Mouse (Mus musculus) embryonic facial prominence, embryonic 11.5 days (tissue): ENCODE results near the gene Mapk8ip2. TPM values are rescaled to one million over a fixed set of nuclear protein-coding genes. Genes with fewer than 3 reads are reported as not detected.
"Not testable (repeated sequence)": the region's sequence is repeated elsewhere in the genome, so short reads cannot be mapped to it uniquely, and the experiment has no call there.

ENCODE experiments used
- ATAC-seq: fragments of 200-750 bp; cut with Nextera tagmentation; replicated peaks from 2 replicates; pipeline ENCODE4 v1.8.0; 2017; ENCODE audit warnings: low read depth; ENCODE audit not compliant: insufficient number of reproducible peaks, low FRiP score, low TSS enrichment
- DNase-seq: peaks from one replicate; pipeline ENCODE4 v3.0.0-alpha.2; 2015; ENCODE audit warnings: low spot score
- H3K27ac ChIP-seq: fragments of 300-500 bp; sonication (generic); replicated peaks from 2 replicates; pipeline ENCODE4 v1.5.1; 2014; ENCODE audit warnings: mild to moderate bottlenecking, low read depth, low read length, control low read depth
- H3K27me3 ChIP-seq: fragments of 300-500 bp; sonication (generic); 2 replicates; pipeline ENCODE4 v1.6.1; 2014; ENCODE audit warnings: mild to moderate bottlenecking, low read length, moderate library complexity, mixed read lengths; ENCODE audit not compliant: control insufficient read depth, insufficient read depth
- H3K36me3 ChIP-seq: fragments of 300-500 bp; sonication (generic); replicated peaks from 2 replicates; pipeline ENCODE4 v1.6.1; 2014; ENCODE audit warnings: low read depth, mild to moderate bottlenecking, low read length, moderate library complexity, mixed read lengths; ENCODE audit not compliant: control insufficient read depth, insufficient read depth
- H3K4me1 ChIP-seq: fragments of 300-500 bp; sonication (generic); 2 replicates; pipeline ENCODE4 v1.6.1; 2014; ENCODE audit warnings: low read length, mixed read lengths; ENCODE audit not compliant: control insufficient read depth, insufficient read depth
- H3K4me2 ChIP-seq: fragments of 300-500 bp; sonication (generic); 2 replicates; pipeline ENCODE4 v1.6.1; 2014; ENCODE audit warnings: low read depth, mild to moderate bottlenecking, control low read depth, low read length, moderate library complexity
- H3K4me3 ChIP-seq: fragments of 300-500 bp; sonication (generic); 2 replicates; pipeline ENCODE4 v1.5.1; 2014; ENCODE audit warnings: low read depth, low read length, control low read depth
- H3K9ac ChIP-seq: fragments of 300-500 bp; sonication (generic); replicated peaks from 2 replicates; pipeline ENCODE4 v1.6.1; 2014; ENCODE audit warnings: mild to moderate bottlenecking, control low read depth, low read length
- H3K9me3 ChIP-seq: fragments of 300-500 bp; sonication (generic); replicated peaks from 2 replicates; pipeline ENCODE4 v1.6.1; 2016; ENCODE audit warnings: mild to moderate bottlenecking, low read length, inconsistent platforms, mixed read lengths; ENCODE audit not compliant: control insufficient read depth
- WGBS: fragments of 180-500 bp; shearing (Covaris S2); extraction: QIAGEN DNeasy Blood & Tissue Kit; methylation state at CpG from one replicate; pipeline ENCODE4 v1.1.7; 2014; 5-methylcytosine and 5-hydroxymethylcytosine counted together
- polyA plus RNA-seq: library from polyadenylated mRNA; unstranded; fragments of >200 nt; fragmentation: Nextera tagmentation; extraction: Ambion mirVana; gene quantifications from 2 replicates; pipeline ENCODE4 v1.2.1, GENCODE M21; 2014

Mapk8ip2 gene
- polyA plus RNA-seq, 1 experiment from 2014 or later: 5.4 TPM

- Histone ChIP-seq H3K27ac (no peak overlapping the region), H3K9me3 (no peaks in the 10 kb centered on the region), H3K9ac (no peak overlapping the region), H3K36me3 (0 out of 2 replicates have a peak, but pooled peaks cover 3% of the 10 kb centered on the region), H3K4me1 (no peaks in the 10 kb centered on the region), H3K4me3 (no peak overlapping the region), H3K4me2 (no peak overlapping the region), H3K27me3 (no peaks in the 10 kb centered on the region)
- DNase-seq (no peak), ATAC-seq (no peak)
- 85% methylated on average over 10 of the region's 10 CpGs for WGBS
These were observed 27.0 kb upstream of the Mapk8ip2 start for GRCm38 (mm10) chr15:89426716-89427115.

GRCm38 (mm10) chr15:89428136-89428790, 25.4 kb upstream of the Mapk8ip2 start:
- Histone ChIP-seq H3K36me3 (0 out of 2 replicates have a peak, but pooled peaks cover 3% of the 10 kb centered on the region), H3K4me2 (peak overlapping the region; percentile 93), H3K9me3 (no peaks in the 10 kb centered on the region), H3K4me3 (peak overlapping the region; percentile 75), H3K27ac (no peak overlapping the region), H3K4me1 (no peaks in the 10 kb centered on the region), H3K27me3 (no peaks in the 10 kb centered on the region), H3K9ac (peak overlapping the region; percentile 78)
- WGBS: 85% methylated on average over 19 of the region's 19 CpGs
- no peak for ATAC-seq
- no peak for DNase-seq

GRCm38 (mm10) chr15:89428821-89429351, 24.8 kb upstream of the Mapk8ip2 start:
- peak overlapping the region; percentile 78 for H3K9ac ChIP-seq
- 5% methylated on average over 22 of the region's 22 CpGs for WGBS
- H3K4me2 ChIP-seq: peak overlapping the region; percentile 93
- H3K4me1 ChIP-seq: no peaks in the 10 kb centered on the region
- peak overlapping the region; percentile 75 for H3K4me3 ChIP-seq
- no peaks in the 10 kb centered on the region for H3K27me3 ChIP-seq
- no peak overlapping the region for H3K27ac ChIP-seq
- ATAC-seq (peak; percentile 68), DNase-seq (no peak)
- H3K36me3 ChIP-seq: 0 out of 2 replicates have a peak, but pooled peaks cover 3% of the 10 kb centered on the region
- H3K9me3 ChIP-seq: no peaks in the 10 kb centered on the region

- peak; percentile 94 for DNase-seq
- Histone ChIP-seq H3K9me3 (no peaks in the 10 kb centered on the region), H3K4me3 (peak within 1 kb of the TSS; percentile 75), H3K27me3 (no peaks in the 10 kb centered on the region), H3K9ac (peak within 1 kb of the TSS; percentile 78), H3K4me1 (no peaks in the 10 kb centered on the region), H3K27ac (peak within 1 kb of the TSS; percentile 79), H3K4me2 (peak within 1 kb of the TSS; percentile 93), H3K36me3 (0 out of 2 replicates have a peak, but pooled peaks cover 3% of the 10 kb centered on the region)
- WGBS: under 1% methylated on average over 67 of the region's 70 CpGs
- ATAC-seq: peak; percentile 94
These were observed 24.1 kb upstream of the Mapk8ip2 start, which contains the start of the genes C730034F03Rik, Gm44502 and Chkb for GRCm38 (mm10) chr15:89429352-89430221. TSS of gene C730034F03Rik (plus strand) at chr15:89429589. TSS of gene Gm44502 (minus strand) at chr15:89429696. TSS of gene Chkb (minus strand) at chr15:89429908.

- ATAC-seq (no peak), DNase-seq (no peak)
- 43% methylated on average over 6 of the region's 6 CpGs for WGBS
- no peaks in the 10 kb centered on the region for H3K4me1 ChIP-seq
- no peak overlapping the region for H3K27ac ChIP-seq
- H3K36me3 ChIP-seq: 0 out of 2 replicates have a peak, but pooled peaks cover 3% of the 10 kb centered on the region
- peak overlapping the region; percentile 75 for H3K4me3 ChIP-seq
- H3K27me3 ChIP-seq: no peaks in the 10 kb centered on the region
- H3K9me3 ChIP-seq: no peaks in the 10 kb centered on the region
- H3K4me2 ChIP-seq: peak overlapping the region; percentile 93
- H3K9ac ChIP-seq: peak overlapping the region; percentile 78
These were observed 23.4 kb upstream of the Mapk8ip2 start for GRCm38 (mm10) chr15:89430341-89430740.

- not testable (repeated sequence) for H3K4me3 ChIP-seq, H3K9me3 ChIP-seq, H3K27me3 ChIP-seq, H3K36me3 ChIP-seq, H3K9ac ChIP-seq, H3K27ac ChIP-seq, DNase-seq, H3K4me2 ChIP-seq, ATAC-seq, H3K4me1 ChIP-seq
- WGBS: 84% methylated on average over 8 of the region's 9 CpGs
These were observed 22.9 kb upstream of the Mapk8ip2 start for GRCm38 (mm10) chr15:89430771-89431170.

- WGBS: 94% methylated on average over 3 of the region's 3 CpGs
- no peak for ATAC-seq
These were observed 22.4 kb upstream of the Mapk8ip2 start for GRCm38 (mm10) chr15:89431271-89431670.

More at GRCm38 (mm10) chr15:89431271-89431670, 22.4 kb upstream of the Mapk8ip2 start:
- no peak overlapping the region for H3K9ac ChIP-seq
- no peaks in the 10 kb centered on the region for H3K4me1 ChIP-seq
- H3K27me3 ChIP-seq: no peaks in the 10 kb centered on the region
- no peaks in the 10 kb centered on the region for H3K9me3 ChIP-seq
- no peak for DNase-seq
- no peak overlapping the region for H3K4me2 ChIP-seq
- H3K4me3 ChIP-seq: no peak overlapping the region
- no peaks in the 10 kb centered on the region for H3K36me3 ChIP-seq
- no peak overlapping the region for H3K27ac ChIP-seq
